Mouse (Mus musculus): ENCODE results near the gene Rbm34.

Rbm34 gene
- long read RNA-seq, experiment 1, partial matches to known transcripts, result 2 of 12 reads
- long read RNA-seq, experiment 1, other reads (novel, unspliced or antisense), result 3 of 12 reads
- long read RNA-seq, experiment 2, transcript Rbm34-203 (10 exons, 1,509 nt), result minor isoform, 5 of 18 reads
- long read RNA-seq, experiment 2, transcript Rbm34-201 (11 exons, 3,424 nt), result major isoform, 8 of 18 reads
- long read RNA-seq, experiment 2, partial matches to known transcripts, result 0 of 18 reads
- long read RNA-seq, experiment 2, other reads (novel, unspliced or antisense), result 4 of 18 reads

DNA sequence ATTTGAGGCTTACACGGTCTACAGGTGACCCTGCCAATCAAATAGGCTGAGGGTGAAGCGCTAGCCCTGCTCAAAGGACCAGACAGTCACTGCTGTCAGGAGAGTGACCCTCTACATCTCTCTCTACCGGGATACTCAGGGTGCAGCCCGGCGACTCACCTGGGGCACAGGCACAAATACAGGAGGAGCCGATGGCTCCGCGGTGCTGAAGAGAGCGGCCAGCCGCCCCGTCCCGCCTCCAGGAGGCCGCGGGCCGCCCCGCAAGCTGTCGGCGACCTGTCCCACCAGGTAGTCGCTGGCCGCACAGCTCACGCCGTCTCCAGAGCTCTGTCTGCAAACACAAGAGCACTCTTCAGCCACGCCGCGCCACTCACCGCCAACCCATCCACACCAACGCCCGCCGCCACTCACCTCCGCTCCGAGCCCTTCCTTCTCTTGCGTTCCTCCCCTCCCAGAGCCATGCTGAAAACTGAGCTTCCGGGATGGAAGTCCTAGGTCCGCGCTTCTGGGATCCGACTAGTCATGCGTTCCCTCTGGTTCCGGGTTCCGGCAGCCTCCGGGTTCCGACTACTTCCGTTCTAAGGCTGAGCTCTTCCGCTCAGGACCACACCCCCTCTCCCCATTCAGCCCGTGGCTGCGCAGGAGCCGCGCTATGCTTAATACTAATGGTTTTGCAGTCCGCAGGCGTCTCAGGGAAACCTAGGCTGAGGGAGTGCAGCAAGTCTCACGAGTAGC, at the start of gene Rbm34:
TSS of gene Rbm34 (minus strand) at position 493 of the 735 bp plus-strand sequence.
- intact Hi-C loops (cut with DNase I), result loop anchor here (5.0 kb wide), 1 partner anchor 33 kb away; no protein-coding TSS in a partner anchor

DNA sequence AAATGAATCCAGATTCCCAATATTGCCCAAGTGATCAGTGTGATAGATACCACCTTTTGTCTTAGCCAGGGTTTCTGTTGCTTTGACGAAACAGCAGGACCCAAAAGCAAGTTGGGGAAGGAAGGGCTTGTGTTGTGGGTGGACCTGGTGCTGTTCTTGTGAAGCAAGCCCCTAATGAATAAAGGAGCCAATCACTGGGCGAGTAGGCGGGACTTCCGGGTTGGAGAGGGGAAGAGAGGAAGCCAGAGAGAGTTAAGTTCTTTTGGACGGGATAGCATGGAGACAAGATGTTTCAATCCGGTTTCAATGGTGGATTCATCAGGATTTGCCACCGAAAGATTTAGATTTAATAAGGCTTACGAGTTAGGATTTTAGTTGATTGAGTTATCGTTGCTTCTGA, 40.8 kb upstream of the Rbm34 start:
- intact Hi-C loops (cut with DNase I), result no loop called here

GRCm38 (mm10) chr8:126994506-126994905, 23.6 kb upstream of the Rbm34 start:
- intact Hi-C loops (cut with DNase I), result no loop called here

DNA sequence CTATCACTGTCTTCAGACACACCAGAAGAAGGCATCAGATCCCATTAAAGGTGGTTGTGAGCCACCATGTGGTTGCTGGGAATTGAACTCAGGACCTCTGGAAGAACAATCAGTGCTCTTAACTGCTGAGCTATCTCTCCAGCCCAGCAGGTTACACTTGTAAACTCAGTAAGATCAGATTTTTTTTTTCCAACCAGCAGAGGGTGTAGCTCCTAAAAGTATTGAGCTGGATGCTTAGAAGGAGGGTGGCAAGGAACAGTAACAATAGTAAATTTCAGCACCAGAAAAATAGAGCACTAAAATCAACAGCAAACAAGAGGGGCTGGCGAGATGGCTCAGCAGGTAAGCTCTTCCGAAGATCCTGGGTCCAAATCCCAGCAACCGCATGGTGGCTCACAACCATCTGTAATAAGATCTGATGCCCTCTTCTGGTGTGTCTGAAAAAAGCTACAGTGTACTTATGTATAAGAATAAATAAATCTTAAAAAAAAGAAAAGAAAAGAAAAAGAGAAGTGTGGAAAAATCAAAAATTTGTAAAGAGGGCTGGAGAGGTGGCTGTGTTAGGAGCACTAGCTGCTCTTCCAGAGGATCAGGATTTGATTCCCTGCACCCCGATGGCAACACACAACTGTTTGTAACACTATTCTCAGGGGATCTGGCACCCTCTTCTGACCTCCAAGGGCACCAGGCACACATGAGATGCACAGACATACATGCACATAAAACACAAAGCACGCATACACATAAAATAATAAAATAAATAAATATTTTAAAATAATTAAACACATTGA, 18.7 kb upstream of the Rbm34 start:
- intact Hi-C loops (cut with DNase I), result loop anchor here (5.0 kb wide), 1 partner anchor 78 kb away; no protein-coding TSS in a partner anchor

GRCm38 (mm10) chr8:126988346-126989006, 17.6 kb upstream of the Rbm34 start:
- intact Hi-C loops (cut with DNase I), result loop anchor here (5.0 kb wide), 1 partner anchor 79 kb away; no protein-coding TSS in a partner anchor

GRCm38 (mm10) chr8:126986495-126986894, 15.6 kb upstream of the Rbm34 start:
- intact Hi-C loops (cut with DNase I), result loop anchor here (1.0 to 5.0 kb wide), 3 partner anchors 81 to 192 kb away; no protein-coding TSS in a partner anchor

DNA sequence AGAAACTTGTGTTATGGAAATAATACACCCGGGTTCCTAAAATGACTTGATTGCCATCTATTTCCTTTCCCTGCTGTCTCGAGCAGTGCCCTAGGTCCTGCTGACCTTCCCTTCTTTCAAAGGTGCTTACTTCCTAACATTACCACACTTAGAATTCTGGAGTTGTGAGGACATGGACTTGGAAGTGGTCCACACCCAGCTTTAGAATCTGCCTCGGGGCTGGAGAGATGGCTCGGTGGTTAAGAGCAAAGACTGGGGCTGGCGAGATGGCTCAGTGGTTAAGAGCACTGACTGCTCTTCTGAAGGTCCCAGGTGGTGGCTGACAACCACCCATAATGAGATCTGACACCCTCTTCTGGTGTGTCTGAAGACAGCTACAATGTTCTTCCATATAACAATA, 9.2 kb upstream of the Rbm34 start:
- intact Hi-C loops (cut with DNase I), result no loop called here

DNA sequence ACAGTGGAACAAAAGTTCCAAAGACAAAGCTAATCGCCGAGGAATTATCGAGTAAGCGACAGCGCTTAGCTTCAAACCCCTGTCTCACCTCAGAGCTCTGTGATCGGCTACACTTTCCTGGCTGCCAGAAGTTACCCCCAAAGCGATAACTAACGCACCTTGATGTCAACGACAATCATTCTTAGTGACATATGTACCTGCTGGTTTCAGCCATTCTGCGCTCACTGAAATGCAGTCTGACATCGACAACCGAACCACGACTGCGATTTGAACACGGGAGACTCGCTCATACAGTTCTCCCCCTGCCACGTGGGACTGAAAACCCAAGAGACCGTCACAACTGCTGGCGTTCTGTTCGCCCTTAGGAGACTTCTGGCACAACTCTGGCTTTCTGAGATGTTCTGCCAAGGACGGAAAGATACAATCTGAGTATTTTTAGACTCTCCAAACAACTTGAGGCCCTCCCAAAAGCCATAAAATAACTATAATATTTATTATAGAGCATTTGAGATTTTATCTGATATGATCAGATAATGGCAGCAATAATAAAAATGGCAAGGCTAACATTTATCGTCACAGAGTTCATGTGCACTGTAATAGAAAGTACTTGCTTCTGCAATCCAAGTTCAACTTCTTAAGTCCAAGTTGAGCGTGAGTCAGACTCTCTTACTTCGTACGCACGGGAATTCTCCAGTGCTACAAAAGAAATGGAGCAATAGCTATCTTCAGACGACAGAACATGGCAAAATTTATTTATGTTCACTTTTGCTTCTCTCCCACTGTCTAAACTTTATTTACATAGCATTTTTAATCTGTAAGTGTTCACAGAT, 8.4 kb upstream of the Rbm34 start:
- intact Hi-C loops (cut with DNase I), result loop anchor here (5.0 kb wide), 1 partner anchor 497 kb away; no protein-coding TSS in a partner anchor

DNA sequence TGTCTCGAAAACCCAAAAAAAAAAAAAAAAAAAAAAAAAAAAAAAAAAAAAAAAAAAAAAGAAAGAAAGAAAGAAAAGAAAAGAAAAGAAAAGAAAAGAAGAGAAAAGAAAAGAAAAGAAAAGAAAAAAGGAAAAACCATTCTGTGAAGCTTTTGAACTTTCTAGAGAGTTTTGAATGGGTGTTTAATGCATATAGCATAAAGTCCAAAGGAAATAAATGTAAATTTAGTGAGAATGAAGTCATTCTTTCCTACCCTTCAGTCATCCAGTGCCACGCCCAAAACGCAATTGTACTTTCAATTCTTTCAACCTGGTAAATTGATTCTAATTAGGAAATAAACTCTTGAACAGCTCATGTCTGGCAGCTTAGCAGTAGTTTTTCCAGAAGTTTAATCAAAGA, 7.7 kb upstream of the Rbm34 start:
- intact Hi-C loops (cut with DNase I), result loop anchor here (5.0 kb wide), 1 partner anchor 496 kb away; no protein-coding TSS in a partner anchor

GRCm38 (mm10) chr8:126978028-126978427, 7.2 kb upstream of the Rbm34 start:
- intact Hi-C loops (cut with DNase I), result loop anchor here (5.0 kb wide), 1 partner anchor 496 kb away; no protein-coding TSS in a partner anchor

- intact Hi-C loops (cut with DNase I), result loop anchor here (5.0 kb wide), 1 partner anchor 494 kb away; no protein-coding TSS in a partner anchor
These were observed 5.9 kb upstream of the Rbm34 start for GRCm38 (mm10) chr8:126976608-126977348.

GRCm38 (mm10) chr8:126975706-126976105, 4.8 kb upstream of the Rbm34 start:
- intact Hi-C loops (cut with DNase I), result loop anchor here (5.0 kb wide), 1 partner anchor 493 kb away; no protein-coding TSS in a partner anchor

GRCm38 (mm10) chr8:126974511-126974910, 3.6 kb upstream of the Rbm34 start:
- intact Hi-C loops (cut with DNase I), result loop anchor here (5.0 kb wide), 1 partner anchor 37 kb away; no protein-coding TSS in a partner anchor

DNA sequence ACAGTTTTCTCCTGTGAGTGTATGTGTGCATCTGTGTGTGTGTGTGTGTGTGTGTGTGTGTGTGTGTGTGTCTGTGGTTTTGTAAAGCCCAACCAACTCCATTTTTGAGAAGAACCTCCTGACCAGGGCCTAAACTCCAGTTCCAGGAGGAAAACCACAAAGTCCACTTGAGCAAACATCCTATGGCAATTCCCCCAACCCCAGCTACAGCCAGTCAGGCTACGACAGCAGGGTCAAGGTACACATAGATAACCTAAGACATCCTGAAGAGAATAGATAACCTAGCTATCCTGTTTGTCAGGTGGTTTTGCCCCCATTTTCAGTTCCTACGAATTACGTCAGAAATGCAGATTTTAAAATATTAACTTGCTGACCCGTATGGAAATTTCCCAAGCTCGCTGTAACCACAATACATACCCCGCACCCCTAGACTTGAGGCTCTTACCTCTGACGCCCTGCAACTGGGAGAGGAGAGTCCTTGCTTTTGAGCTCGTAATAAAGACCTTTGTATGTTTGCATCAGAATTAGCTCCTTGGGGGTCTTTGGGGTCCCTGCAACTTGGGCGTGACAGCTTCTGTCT, 2.9 kb upstream of the Rbm34 start:
- intact Hi-C loops (cut with DNase I), result loop anchor here (5.0 kb wide), 1 partner anchor 36 kb away; no protein-coding TSS in a partner anchor

DNA sequence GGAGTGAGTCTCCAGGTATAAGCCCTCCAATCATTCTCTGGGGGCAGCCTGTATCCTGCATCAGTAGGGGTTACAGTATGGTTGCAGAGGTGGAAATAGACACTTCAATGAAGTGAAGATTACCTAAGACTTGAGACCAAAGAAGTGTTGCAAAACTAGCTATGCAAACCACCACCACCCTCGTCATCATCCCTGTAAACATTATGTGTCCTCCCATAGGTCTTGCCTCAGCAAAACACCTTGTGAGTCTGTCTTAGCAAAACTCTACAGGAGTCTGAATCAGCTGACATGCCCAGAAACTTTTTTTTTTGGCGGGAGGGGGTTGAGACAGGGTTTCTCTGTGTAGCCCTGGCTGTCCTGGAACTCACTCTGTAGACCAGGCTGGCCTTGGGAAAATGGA, 1.8 kb upstream of the Rbm34 start:
- intact Hi-C loops (cut with DNase I), result loop anchor here (5.0 kb wide), 1 partner anchor 35 kb away; no protein-coding TSS in a partner anchor

GRCm38 (mm10) chr8:126972102-126972501, 1.2 kb upstream of the Rbm34 start:
- intact Hi-C loops (cut with DNase I), result loop anchor here (5.0 kb wide), 1 partner anchor 35 kb away; no protein-coding TSS in a partner anchor

GRCm38 (mm10) chr8:126971314-126971664, 418 bp upstream of the Rbm34 start:
- intact Hi-C loops (cut with DNase I), result loop anchor here (5.0 kb wide), 1 partner anchor 34 kb away; no protein-coding TSS in a partner anchor

- intact Hi-C loops (cut with DNase I), result no loop called here
These were observed 1.3 kb downstream of the Rbm34 start for GRCm38 (mm10) chr8:126969546-126969945.
